Mouse (Mus musculus) kidney, embryonic 15.5 days (tissue): ENCODE measurements at regions not wholly inside any gene's neighbourhood (a gene's known extent, or its start where the extent isn't known, plus 50 kb on each side); places are given as distances from the start of the nearest gene placed in this dataset.
A peak's percentile ranks its signal among the peaks of the same experiment; 100 is the strongest.

Source experiments
- ATAC-seq: fragments of 200-750 bp; cut with Nextera tagmentation; replicated peaks from 2 replicates; pipeline ENCODE4 v1.8.0; 2017; ENCODE audit warnings: moderate TSS enrichment; ENCODE audit not compliant: low FRiP score
- H3K27ac ChIP-seq: fragments of 300-500 bp; sonication (generic); 2 replicates; pipeline ENCODE4 v1.5.1; 2015; ENCODE audit warnings: mild to moderate bottlenecking, inconsistent platforms
- H3K27me3 ChIP-seq: fragments of 300-500 bp; sonication (generic); 2 replicates; pipeline ENCODE4 v1.6.1; 2015; ENCODE audit warnings: inconsistent platforms
- H3K36me3 ChIP-seq: fragments of 300-500 bp; sonication (generic); 2 replicates; pipeline ENCODE4 v1.6.1; 2015; ENCODE audit warnings: inconsistent platforms
- H3K4me1 ChIP-seq: fragments of 300-500 bp; sonication (generic); 2 replicates; pipeline ENCODE4 v1.6.1; 2015; ENCODE audit warnings: inconsistent platforms
- H3K4me2 ChIP-seq: fragments of 300-500 bp; sonication (generic); 2 replicates; pipeline ENCODE4 v1.6.1; 2015; ENCODE audit warnings: moderate library complexity, mild to moderate bottlenecking, inconsistent platforms
- H3K4me3 ChIP-seq: fragments of 300-500 bp; sonication (generic); replicated peaks from 2 replicates; pipeline ENCODE4 v1.5.1; 2015; ENCODE audit warnings: mild to moderate bottlenecking, inconsistent platforms
- H3K9ac ChIP-seq: fragments of 300-500 bp; sonication (generic); 2 replicates; pipeline ENCODE4 v1.6.1; 2015; ENCODE audit warnings: mild to moderate bottlenecking, inconsistent platforms
- H3K9me3 ChIP-seq: fragments of 300-500 bp; sonication (generic); replicated peaks from 2 replicates; pipeline ENCODE4 v1.6.1; 2016; ENCODE audit warnings: inconsistent platforms
- WGBS: fragments of 180-500 bp; shearing (Covaris S2); methylation state at CpG from one replicate; pipeline ENCODE4 v1.1.7; 2015; ENCODE audit warnings: mixed read lengths; 5-methylcytosine and 5-hydroxymethylcytosine counted together

DNA sequence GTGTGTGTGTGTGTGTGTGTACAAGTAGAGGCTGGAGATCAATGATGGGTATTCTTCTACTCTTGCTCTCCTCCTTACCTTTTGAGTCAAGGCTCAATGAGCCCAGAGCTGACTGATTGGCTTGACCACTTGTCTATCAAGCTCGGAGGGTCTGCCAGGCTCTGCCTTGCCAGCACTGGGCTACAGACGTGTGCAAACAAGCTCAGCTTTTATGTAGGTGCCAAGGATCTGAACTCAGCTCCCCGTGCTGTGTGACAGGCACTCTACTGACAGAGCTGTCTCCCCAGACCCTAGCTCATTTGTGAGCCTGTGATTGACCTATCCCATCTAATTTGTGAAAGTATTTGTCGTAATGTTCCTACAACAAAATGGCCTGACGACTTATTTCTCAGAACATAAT, 54.2 kb upstream of the Cdc42bpa start:
- H3K4me2 ChIP-seq: no peak overlapping the region
- WGBS: 91% methylated on average over 5 of the region's 5 CpGs

DNA sequence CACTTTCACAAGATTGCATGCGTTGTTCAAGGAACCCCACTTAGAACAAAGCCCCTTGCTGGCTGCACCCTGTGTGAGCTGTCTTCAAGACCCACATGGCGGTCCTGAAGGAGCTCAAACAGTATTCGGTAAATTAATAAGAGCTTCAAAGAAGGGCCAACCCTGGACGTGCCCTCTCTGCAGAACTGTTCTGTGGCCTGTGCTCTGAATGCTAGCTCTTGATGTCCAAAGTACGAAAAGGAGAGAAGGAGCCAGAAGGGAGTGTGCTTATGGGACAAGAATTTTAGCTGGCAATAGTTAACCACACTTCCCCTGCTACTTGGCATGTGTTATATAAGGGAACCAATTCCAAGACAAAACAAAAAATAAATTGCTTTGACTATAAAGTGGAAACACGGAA, 67.6 kb upstream of the Cdc42bpa start:
- H3K4me2 ChIP-seq: no peak overlapping the region
- ATAC-seq: no peak
- H3K4me3 ChIP-seq: no peak overlapping the region
- H3K9me3 ChIP-seq: no peaks in the 10 kb centered on the region
- WGBS: 83% methylated on average over 6 of the region's 6 CpGs
- no peak overlapping the region for H3K27ac ChIP-seq
- H3K27me3 ChIP-seq: no peaks in the 10 kb centered on the region
- H3K9ac ChIP-seq: no peak overlapping the region
- peaks cover 3% of the 10 kb centered on the region for H3K4me1 ChIP-seq
- H3K36me3 ChIP-seq: no peaks in the 10 kb centered on the region

More for the DNA sequence above, 54.2 kb upstream of the Cdc42bpa start:
- no peaks in the 10 kb centered on the region for H3K27me3 ChIP-seq
- H3K9ac ChIP-seq: no peak overlapping the region
- no peak overlapping the region for H3K27ac ChIP-seq
- H3K36me3 ChIP-seq: no peaks in the 10 kb centered on the region
- no peaks in the 10 kb centered on the region for H3K9me3 ChIP-seq
- H3K4me3 ChIP-seq: no peak overlapping the region
- no peaks in the 10 kb centered on the region for H3K4me1 ChIP-seq
- ATAC-seq: no peak

DNA sequence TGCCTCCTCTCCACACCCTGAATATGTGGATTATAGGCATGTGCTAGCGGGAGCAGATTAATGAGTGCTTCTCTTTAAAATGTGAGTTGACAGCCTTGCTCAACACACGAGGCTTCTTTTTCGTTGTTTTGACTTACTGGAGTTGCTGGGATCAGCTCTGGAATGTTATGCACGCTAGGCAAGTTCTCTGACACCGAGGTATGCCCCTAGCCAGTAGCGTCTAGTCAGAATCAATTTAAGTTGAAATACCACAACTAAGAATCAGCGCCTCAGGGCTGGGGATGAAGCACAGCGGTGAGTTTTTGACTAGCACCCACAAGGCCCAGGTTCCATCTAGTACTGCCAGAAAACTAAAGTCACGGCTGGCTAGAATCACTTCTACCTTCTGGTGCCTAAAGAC, 72.4 kb upstream of the Cdc42bpa start:
- H3K4me2 ChIP-seq: no peak overlapping the region
- H3K27me3 ChIP-seq: no peaks in the 10 kb centered on the region
- peaks cover 3% of the 10 kb centered on the region for H3K4me1 ChIP-seq
- 68% methylated on average over 9 of the region's 9 CpGs for WGBS
- H3K9me3 ChIP-seq: no peaks in the 10 kb centered on the region
- no peak overlapping the region for H3K4me3 ChIP-seq
- no peak for ATAC-seq
- no peak overlapping the region for H3K9ac ChIP-seq
- H3K36me3 ChIP-seq: no peaks in the 10 kb centered on the region
- no peak overlapping the region for H3K27ac ChIP-seq

DNA sequence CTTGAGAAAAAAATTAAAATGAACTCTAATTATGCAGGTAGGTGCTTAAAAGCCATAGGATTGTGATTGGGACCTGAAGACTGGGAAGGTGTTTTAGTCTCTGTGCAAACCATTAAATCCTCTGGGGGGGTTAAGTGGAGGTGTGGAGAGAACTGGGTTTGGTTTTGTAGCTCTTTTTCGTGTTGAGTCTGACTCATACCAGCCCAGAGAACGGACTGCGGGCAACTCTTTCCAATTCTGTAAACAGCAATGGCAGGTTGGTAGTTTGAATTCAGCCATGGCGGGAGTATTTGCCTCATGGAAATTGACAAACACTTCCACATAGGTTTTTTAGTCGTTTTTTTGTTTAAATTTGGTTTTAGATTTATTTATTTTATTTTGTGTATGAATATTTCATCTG, 77.7 kb upstream of the Ahctf1 start:
- ATAC-seq: no peak
- no peak overlapping the region for H3K27ac ChIP-seq
- no peaks in the 10 kb centered on the region for H3K9me3 ChIP-seq
- WGBS: 85% methylated on average over 5 of the region's 5 CpGs
- H3K27me3 ChIP-seq: no peaks in the 10 kb centered on the region
- H3K4me2 ChIP-seq: no peak overlapping the region
- H3K9ac ChIP-seq: no peak overlapping the region
- no peaks in the 10 kb centered on the region for H3K4me1 ChIP-seq
- H3K4me3 ChIP-seq: no peak overlapping the region
- H3K36me3 ChIP-seq: no peaks in the 10 kb centered on the region

DNA sequence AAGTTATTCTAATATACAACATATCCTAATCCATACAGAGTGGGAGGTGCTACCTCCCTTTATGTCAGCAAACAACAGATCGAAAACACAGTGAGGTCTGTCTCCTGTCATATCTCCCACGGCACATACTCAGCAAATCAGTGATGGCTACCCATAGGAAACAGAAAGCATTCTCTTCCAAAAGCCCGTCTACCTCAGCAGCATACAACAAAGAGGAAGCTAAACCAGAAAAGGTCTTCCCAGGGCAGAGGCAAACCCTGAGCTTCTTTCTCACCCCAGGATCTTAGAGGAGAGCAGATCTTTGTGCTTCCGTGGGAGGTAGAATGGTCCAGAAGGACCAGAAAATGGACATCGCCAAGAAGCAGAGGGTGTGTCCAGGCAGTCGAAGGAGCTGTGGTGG, 74.4 kb upstream of the Ahctf1 start:
- no peaks in the 10 kb centered on the region for H3K4me1 ChIP-seq
- H3K4me3 ChIP-seq: no peak overlapping the region
- H3K9me3 ChIP-seq: no peaks in the 10 kb centered on the region
- H3K36me3 ChIP-seq: no peaks in the 10 kb centered on the region
- H3K27me3 ChIP-seq: no peaks in the 10 kb centered on the region
- WGBS: 76% methylated on average over 6 of the region's 6 CpGs
- no peak overlapping the region for H3K27ac ChIP-seq
- H3K4me2 ChIP-seq: no peak overlapping the region
- ATAC-seq: no peak
- H3K9ac ChIP-seq: no peak overlapping the region

DNA sequence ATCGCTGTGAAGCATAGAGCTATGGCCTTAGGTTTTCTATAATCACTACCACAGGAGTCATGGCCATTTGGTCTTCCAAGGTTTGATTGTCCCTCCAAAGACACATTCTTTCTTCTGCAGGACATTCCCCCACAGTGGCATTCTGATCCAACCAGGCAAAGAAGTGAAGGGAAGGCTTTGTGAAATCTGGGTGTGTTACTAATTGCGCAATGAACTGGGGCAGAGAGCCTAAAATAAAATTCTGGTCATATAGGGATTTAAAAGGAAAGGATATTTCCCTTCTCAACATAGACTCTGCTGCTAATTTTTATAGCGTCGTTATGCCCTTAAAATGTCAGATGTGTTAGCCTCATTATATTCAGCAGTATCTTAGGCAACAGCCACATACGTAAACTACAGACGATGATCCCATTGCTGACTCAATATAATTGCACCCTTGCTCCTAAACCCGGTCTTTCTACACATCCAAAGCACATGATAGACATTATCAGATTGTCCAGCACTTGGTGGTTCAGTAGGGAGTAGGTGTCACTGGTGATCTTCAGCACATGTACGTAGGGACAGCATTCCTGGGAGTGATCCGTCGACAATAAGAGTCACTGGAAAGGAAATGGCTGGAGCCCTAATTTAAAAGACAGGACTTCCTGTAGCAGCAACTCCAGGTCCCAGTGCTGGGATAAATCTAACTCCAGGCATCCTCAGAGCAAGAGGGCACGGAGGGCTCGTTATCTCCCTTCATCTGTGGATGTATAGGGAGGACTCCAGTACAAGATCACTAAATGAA, 70.5 kb upstream of the Ahctf1 start:
- WGBS: 63% methylated on average over 12 of the region's 12 CpGs
- no peaks in the 10 kb centered on the region for H3K36me3 ChIP-seq
- no peak for ATAC-seq
- no peak overlapping the region for H3K9ac ChIP-seq
- no peaks in the 10 kb centered on the region for H3K27me3 ChIP-seq
- no peak overlapping the region; the same call in 1 of the 2 replicates for H3K27ac ChIP-seq
- no peaks in the 10 kb centered on the region for H3K4me1 ChIP-seq
- H3K4me2 ChIP-seq: no peak overlapping the region
- no peaks in the 10 kb centered on the region for H3K9me3 ChIP-seq
- no peak overlapping the region for H3K4me3 ChIP-seq

DNA sequence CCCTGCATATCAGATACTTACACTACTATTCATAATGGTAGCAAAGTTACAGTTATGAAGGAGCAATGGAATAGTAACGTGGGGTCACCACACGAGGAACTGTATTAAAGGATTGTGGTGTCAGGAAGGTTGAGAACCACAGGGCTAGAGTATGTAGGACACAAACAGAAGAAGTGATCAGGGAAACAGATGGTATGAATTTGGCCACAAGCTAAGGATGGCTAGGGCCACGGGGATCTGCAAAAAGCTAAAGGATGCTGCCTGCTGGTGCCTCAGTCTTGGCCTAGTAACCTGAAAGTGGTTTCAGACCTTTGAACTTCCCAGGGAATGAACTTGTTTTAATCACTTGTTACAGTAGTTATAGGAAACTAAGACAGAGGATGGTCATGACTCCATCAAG, 68.5 kb upstream of the Ahctf1 start:
- no peak overlapping the region for H3K9ac ChIP-seq
- 93% methylated on average over 3 of the region's 3 CpGs for WGBS
- no peaks in the 10 kb centered on the region for H3K9me3 ChIP-seq
- H3K4me2 ChIP-seq: no peak overlapping the region
- no peaks in the 10 kb centered on the region for H3K27me3 ChIP-seq
- H3K4me1 ChIP-seq: peaks cover 5% of the 10 kb centered on the region
- no peak overlapping the region for H3K27ac ChIP-seq
- no peak overlapping the region for H3K4me3 ChIP-seq
- no peak for ATAC-seq
- H3K36me3 ChIP-seq: no peaks in the 10 kb centered on the region

DNA sequence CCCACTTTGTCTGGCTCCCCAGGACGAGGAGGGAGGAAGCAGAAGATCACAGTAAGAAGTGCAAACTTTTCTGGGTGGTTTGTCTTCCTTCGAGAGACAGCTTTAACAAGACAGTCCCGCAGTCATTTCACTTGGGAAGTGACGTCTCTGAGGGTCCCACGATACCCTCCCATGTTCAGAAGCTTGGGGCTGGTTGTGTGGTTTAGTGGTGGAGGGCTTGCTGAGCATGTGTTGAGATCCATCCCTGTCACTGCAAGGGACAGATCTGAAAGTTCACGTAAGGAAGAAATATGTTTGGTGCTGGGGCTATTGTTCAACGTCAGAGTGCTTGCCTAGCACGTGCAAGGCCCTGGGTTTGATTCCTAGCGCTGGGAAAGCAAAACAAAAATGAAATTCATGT, 65.2 kb upstream of the Ahctf1 start:
- H3K4me3 ChIP-seq: no peak overlapping the region
- no peak overlapping the region for H3K9ac ChIP-seq
- no peak overlapping the region for H3K4me2 ChIP-seq
- no peaks in the 10 kb centered on the region for H3K9me3 ChIP-seq
- WGBS: 90% methylated on average over 9 of the region's 9 CpGs
- no peak for ATAC-seq
- H3K36me3 ChIP-seq: no peaks in the 10 kb centered on the region
- peaks cover 20% of the 10 kb centered on the region for H3K4me1 ChIP-seq
- H3K27ac ChIP-seq: no peak overlapping the region
- H3K27me3 ChIP-seq: no peaks in the 10 kb centered on the region

DNA sequence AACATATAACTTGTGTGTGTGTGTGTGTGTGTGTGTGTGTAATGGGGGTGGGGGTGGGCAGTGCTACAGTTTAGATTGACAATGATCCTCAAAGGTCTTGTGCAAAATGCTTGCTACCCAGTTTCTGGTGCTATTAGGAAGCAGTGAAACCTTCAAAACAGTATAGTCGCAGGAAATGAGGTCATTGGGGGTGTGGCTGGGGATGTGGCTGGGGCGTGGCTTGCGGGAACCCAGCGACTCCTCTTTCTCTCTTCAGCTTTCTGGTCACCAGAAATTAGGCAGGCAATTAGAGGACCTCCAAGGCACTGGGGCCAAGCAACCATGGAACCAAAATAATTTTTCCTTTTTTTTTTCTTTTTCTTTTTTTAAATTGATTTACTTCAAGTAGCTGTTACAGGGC, 64.0 kb upstream of the Ahctf1 start:
- no peaks in the 10 kb centered on the region for H3K36me3 ChIP-seq
- WGBS: 85% methylated on average over 4 of the region's 4 CpGs

DNA sequence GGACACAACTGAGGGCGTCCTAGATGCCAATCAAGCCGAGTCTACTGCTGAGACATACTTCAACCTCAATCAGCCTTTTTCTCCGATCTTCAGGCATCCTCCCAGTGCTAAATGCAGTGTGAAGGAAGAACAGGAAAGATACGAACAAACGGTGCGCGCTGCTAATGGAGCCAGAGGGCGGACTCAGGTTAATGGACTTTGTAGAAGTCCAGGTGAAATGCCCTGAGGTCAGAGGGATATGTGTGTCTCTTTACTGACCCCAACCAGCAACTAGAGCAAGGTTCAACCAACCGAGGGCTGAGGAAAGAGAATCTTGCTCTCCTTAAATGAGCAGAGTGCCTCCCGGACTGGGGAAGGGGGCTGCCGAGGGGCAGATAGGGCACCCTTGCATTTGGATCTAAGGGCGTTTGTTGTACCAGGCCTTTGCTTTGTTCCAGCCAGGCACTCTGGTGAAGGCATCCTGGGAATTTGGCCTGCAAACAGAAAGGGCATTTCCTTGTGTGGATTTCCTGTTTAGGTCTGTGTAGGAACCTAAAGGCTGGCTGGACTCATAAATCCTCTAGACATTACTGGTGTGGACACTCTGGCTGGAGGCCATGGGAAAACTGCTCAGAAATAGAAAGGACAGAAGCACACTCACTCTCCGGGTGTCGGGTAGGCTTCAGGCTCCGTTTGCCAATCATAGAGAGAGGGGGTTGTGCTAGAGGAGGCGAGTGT, 62.7 kb upstream of the Ahctf1 start:
- H3K9ac ChIP-seq: no peak overlapping the region
- H3K27ac ChIP-seq: peak overlapping the region; percentile 88
- H3K36me3 ChIP-seq: no peaks in the 10 kb centered on the region
- H3K9me3 ChIP-seq: no peaks in the 10 kb centered on the region
- H3K4me3 ChIP-seq: no peak overlapping the region
- 38% methylated on average over 16 of the region's 16 CpGs for WGBS
- ATAC-seq: peak; percentile 90
- peak overlapping the region; percentile 37 for H3K4me2 ChIP-seq
- H3K27me3 ChIP-seq: no peaks in the 10 kb centered on the region
- H3K4me1 ChIP-seq: peaks cover 20% of the 10 kb centered on the region

More for the DNA sequence above, 64.0 kb upstream of the Ahctf1 start:
- Histone ChIP-seq H3K4me2 (no peak overlapping the region), H3K9ac (no peak overlapping the region), H3K9me3 (no peaks in the 10 kb centered on the region), H3K27ac (no peak overlapping the region), H3K4me3 (no peak overlapping the region), H3K27me3 (no peaks in the 10 kb centered on the region), H3K4me1 (peaks cover 20% of the 10 kb centered on the region)
- ATAC-seq: no peak

DNA sequence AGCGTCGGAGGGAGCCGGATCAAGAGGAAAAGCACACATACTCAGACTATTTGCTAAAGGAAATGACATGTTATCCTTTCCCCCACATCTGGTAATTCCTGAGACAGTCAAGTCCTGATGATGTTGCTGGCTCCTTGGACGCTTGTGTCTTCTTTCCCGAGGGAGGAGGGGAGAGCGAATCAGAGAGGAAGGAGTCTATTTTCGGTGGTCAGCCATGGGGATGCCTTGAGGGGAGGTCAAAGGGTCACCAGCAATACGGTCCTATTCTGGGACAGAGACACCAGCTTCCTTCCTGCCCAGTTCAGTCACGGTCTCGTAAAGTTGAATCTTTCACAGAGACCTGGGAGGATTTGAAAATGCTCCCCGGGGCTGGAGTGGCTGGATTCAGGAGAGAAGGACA, 62.1 kb upstream of the Ahctf1 start:
- Histone ChIP-seq H3K9ac (no peak overlapping the region), H3K36me3 (no peaks in the 10 kb centered on the region), H3K9me3 (no peaks in the 10 kb centered on the region), H3K27ac (peak overlapping the region; percentile 88), H3K4me3 (no peak overlapping the region), H3K4me2 (peak overlapping the region; percentile 37), H3K4me1 (peaks cover 20% of the 10 kb centered on the region), H3K27me3 (no peaks in the 10 kb centered on the region)
- 44% methylated on average over 11 of the region's 11 CpGs for WGBS
- ATAC-seq: peak; percentile 49; the same call in 1 of the 2 replicates

DNA sequence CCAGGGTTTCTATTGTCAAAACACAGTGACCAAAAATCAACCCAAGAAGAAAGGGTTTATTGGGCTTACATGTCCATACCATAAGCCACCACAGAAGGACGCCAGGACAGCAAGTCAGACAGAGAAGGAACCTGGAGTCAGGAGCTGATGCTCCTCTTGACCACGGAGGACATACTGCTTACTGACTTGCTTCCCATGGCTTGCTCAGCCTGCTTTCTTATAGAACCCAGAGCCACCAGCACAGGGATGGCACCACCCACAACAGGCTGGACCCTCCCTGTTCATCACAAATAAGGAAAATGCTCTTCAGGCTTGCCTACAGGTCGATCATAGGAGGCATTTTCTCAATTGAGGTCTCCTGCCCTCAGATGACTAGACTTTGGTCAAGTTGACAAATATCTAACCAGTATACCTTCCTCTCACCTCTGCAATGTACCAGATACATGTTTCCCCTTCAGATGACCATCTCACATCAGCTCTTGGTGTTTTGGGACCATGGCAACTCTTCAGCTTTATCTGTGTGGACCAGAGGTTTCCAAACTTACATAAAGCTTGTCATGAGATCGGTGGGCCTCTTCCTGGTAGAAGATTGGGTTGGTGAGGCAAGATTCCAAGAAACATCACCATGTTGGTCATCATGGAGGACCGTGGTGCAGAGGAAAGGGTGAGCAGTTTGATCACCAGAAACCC, 61.2 kb upstream of the Ahctf1 start:
- 90% methylated on average over 5 of the region's 5 CpGs for WGBS

More for the DNA sequence above, 61.2 kb upstream of the Ahctf1 start:
- Histone ChIP-seq H3K4me3 (no peak overlapping the region), H3K27ac (peak overlapping the region; percentile 88; the same call in 1 of the 2 replicates), H3K4me2 (no peak overlapping the region), H3K36me3 (no peaks in the 10 kb centered on the region), H3K4me1 (peaks cover 23% of the 10 kb centered on the region), H3K9ac (no peak overlapping the region), H3K9me3 (no peaks in the 10 kb centered on the region), H3K27me3 (no peaks in the 10 kb centered on the region)
- ATAC-seq: no peak
